Mouse (Mus musculus) bone marrow macrophage, adult 2 months (primary cell): ENCODE measurements around the gene Mastl.

Source experiments
- CTCF ChIP-seq: IDR thresholded peaks from 2 replicates; pipeline ENCODE4 v1.5.1; 2012; ENCODE audit warnings: low read depth, mild to moderate bottlenecking, low read length, moderate library complexity
- POLR2A ChIP-seq: IDR thresholded peaks from 2 replicates; pipeline ENCODE4 v1.6.1; 2012; ENCODE audit warnings: mild to moderate bottlenecking, low read depth, low read length, borderline replicate concordance

- TF ChIP-seq POLR2A (no peak), CTCF (no peak)
These were observed 80.0 kb downstream of the Mastl start for GRCm38 (mm10) chr2:23075846-23076245.
